Comparison of ENCODE assay signal across 8 mouse cellular contexts in the genomic region with DNA sequence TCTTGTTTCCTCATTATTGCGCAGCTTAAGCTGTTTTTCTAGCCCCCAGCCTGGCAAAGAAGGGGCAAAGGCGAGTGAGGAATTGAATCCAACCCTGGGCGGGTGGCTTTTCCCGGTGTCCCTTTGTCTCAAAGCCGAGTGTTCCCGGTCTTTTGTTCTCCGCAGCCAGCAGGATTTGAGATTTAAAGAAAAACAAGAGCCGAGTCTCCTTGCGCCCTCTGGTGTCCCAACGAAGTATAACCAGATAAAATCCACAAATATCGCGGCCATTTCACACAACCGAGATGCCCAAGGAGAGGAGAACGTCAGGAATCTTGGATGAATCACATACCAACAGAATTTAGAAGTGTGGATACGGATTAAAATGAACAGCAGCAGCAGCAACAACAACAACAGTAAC. TPM values are rescaled to one million over a fixed set of nuclear protein-coding genes. Genes with fewer than 3 reads are reported as not detected.
DNase-seq lines count a peak whose midpoint lies in the region; ATAC-seq lines count a peak whose summit lies in the region.

No protein-coding gene starts in this region.

- peak overlapping the region; percentile 67 for H3K9ac ChIP-seq in hindbrain, embryonic 15.5 days

- H3K4me2 ChIP-seq in hindbrain, embryonic 15.5 days, result peak overlapping the region; percentile 63

- peaks cover 22% of the 10 kb centered on the region for H3K4me1 ChIP-seq in hindbrain, embryonic 15.5 days (replicated peaks)

- H3K27ac ChIP-seq in hindbrain, embryonic 15.5 days (replicated peaks), result peak overlapping the region; percentile 97

- no peaks in the 10 kb centered on the region for H3K36me3 ChIP-seq in hindbrain, embryonic 15.5 days

- H3K9me3 ChIP-seq in hindbrain, embryonic 15.5 days, result no peaks in the 10 kb centered on the region

- peak; percentile 29; the same call in 1 of the 2 replicates for ATAC-seq in hindbrain, embryonic 15.5 days (ENCODE audit: low FRiP score, low read depth)

- H3K4me3 ChIP-seq in hindbrain, embryonic 15.5 days, result peak overlapping the region; percentile 37

- H3K27me3 ChIP-seq in hindbrain, embryonic 15.5 days, result no peaks in the 10 kb centered on the region

- DNase-seq in ZHBTc4 (ENCODE audit: low read depth, low spot score), result peak; percentile 92
- DNase-seq in cerebellum, postnatal 36 days, result peak; percentile 81 to 96
- peak; percentile 84 to 95 for DNase-seq in frontal cortex, postnatal 36 days (ENCODE audit: low spot score in 2 of 2)
- DNase-seq in left cerebral cortex, adult 11 months (ENCODE audit: low spot score), result peak; percentile 80
- DNase-seq in lung, postnatal 36 days, result peak; percentile 95
- DNase-seq in retina, postnatal 1 day, result peak; percentile 96
- peak; percentile 44 for DNase-seq in urinary bladder, adult 2 months (ENCODE audit: low spot score)

- WGBS in hindbrain, embryonic 15.5 days, result under 1% methylated on average over 15 of the region's 15 CpGs

RNA-seq across cellular contexts. Expression of gene Tmpo, which starts 6.8 kb away (rescaled TPM):
- 96.7 and 108 TPM in 2 replicates for polyA plus RNA-seq in hindbrain, embryonic 15.5 days (2015; fragmentation: Nextera tagmentation; extraction: Ambion mirVana)
- polyA plus RNA-seq in urinary bladder, adult 2 months (2012; rRNA removed), result 66.1 and 77.0 TPM in 2 replicates

Comparison
In these comparisons a context has a peak if more than half of its experiments do, and no peak if none do; other contexts are left out.
1. Peak in every context shown above with its lines: DNase-seq, ATAC-seq, H3K4me3 ChIP-seq and H3K27ac ChIP-seq.
2. DNase-seq: peak in every context shown above with its lines; median percentile 96 in retina, postnatal 1 day; 95 in lung, postnatal 36 days; 92 in ZHBTc4; 90 in frontal cortex, postnatal 36 days; 88 in cerebellum, postnatal 36 days; 80 in left cerebral cortex, adult 11 months; 44 in urinary bladder, adult 2 months.